Mouse (Mus musculus) forebrain, postnatal 0 days (tissue): ENCODE measurements at regions not wholly inside any gene's neighbourhood (a gene's known extent, or its start where the extent isn't known, plus 50 kb on each side); places are given as distances from the start of the nearest gene placed in this dataset.

Source experiments
- ATAC-seq: fragments of 200-750 bp; cut with Nextera tagmentation; 2 replicates; pipeline ENCODE4 v1.8.0; 2017; ENCODE audit warnings: mild to moderate bottlenecking, moderate library complexity
- DNase-seq: peaks from one replicate; pipeline ENCODE4 v3.0.0-alpha.2; 2015
- H3K27ac ChIP-seq: fragments of 300-500 bp; sonication (generic); 2 replicates; pipeline ENCODE4 v1.5.1; 2014; ENCODE audit warnings: low read depth, mild to moderate bottlenecking, antibody characterized with exemption, low read length, moderate library complexity, mixed read lengths
- H3K27me3 ChIP-seq: fragments of 300-500 bp; sonication (generic); 2 replicates; pipeline ENCODE4 v1.6.1; 2014; ENCODE audit warnings: mild to moderate bottlenecking, low read length, mixed read lengths; ENCODE audit not compliant: insufficient read depth
- H3K36me3 ChIP-seq: fragments of 300-500 bp; sonication (generic); 2 replicates; pipeline ENCODE4 v1.6.1; 2014; ENCODE audit warnings: mild to moderate bottlenecking, moderate library complexity; ENCODE audit not compliant: insufficient read depth
- H3K4me1 ChIP-seq: fragments of 300-500 bp; sonication (generic); 2 replicates; pipeline ENCODE4 v1.6.1; 2014; ENCODE audit warnings: antibody characterized with exemption; ENCODE audit not compliant: insufficient read depth
- H3K4me2 ChIP-seq: fragments of 300-500 bp; sonication (generic); 2 replicates; pipeline ENCODE4 v1.6.1; 2014; ENCODE audit warnings: low read depth, mild to moderate bottlenecking, moderate library complexity
- H3K4me3 ChIP-seq: fragments of 300-500 bp; sonication (generic); 2 replicates; pipeline ENCODE4 v1.5.1; 2014; ENCODE audit warnings: low read depth, low read length, mixed read lengths
- H3K9ac ChIP-seq: fragments of 300-500 bp; sonication (generic); 2 replicates; pipeline ENCODE4 v1.6.1; 2014; ENCODE audit warnings: mild to moderate bottlenecking
- H3K9me3 ChIP-seq: fragments of 300-500 bp; sonication (generic); 2 replicates; pipeline ENCODE4 v1.6.1; 2016; ENCODE audit warnings: low read length
- CTCF ChIP-seq: sonication (generic); IDR thresholded peaks from 2 replicates; pipeline ENCODE4 v1.5.1; 2016; ENCODE audit warnings: antibody characterized with exemption, control low read depth, low read depth
- WGBS: fragments of 180-500 bp; shearing (Covaris S2); extraction: QIAGEN DNeasy Blood & Tissue Kit; methylation state at CpG from one replicate; pipeline ENCODE4 v1.1.7; 2014; 5-methylcytosine and 5-hydroxymethylcytosine counted together

DNA sequence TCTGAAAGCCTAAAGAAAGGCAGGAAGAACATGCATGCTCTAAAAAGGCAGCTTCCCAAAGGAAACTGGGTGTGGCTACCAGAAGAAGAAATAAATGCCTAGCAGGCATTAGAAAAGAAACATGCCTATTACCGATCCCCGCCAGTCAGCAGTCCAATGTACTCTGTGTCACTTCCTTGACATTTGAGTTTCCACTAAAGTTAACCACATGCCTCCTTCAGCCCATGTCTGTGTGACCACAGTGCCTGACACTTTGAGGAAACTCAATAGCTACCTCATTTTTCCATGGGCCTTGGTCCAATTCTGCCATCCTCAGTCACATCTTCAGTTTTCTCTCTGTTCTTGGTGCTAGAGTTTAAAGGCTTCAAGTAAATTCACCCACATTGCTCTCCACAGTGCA, 233.7 kb upstream of the Isx start:
- DNase-seq = no peak
- no peak for ATAC-seq
- Histone ChIP-seq H3K4me3 (no peak overlapping the region), H3K4me1 (no peaks in the 10 kb centered on the region), H3K9me3 (no peaks in the 10 kb centered on the region), H3K36me3 (no peaks in the 10 kb centered on the region), H3K9ac (no peak overlapping the region), H3K27me3 (no peaks in the 10 kb centered on the region), H3K27ac (no peak overlapping the region), H3K4me2 (no peak overlapping the region)
- no peak for TF ChIP-seq CTCF
- WGBS = 93% methylated on average over 2 of the region's 2 CpGs

DNA sequence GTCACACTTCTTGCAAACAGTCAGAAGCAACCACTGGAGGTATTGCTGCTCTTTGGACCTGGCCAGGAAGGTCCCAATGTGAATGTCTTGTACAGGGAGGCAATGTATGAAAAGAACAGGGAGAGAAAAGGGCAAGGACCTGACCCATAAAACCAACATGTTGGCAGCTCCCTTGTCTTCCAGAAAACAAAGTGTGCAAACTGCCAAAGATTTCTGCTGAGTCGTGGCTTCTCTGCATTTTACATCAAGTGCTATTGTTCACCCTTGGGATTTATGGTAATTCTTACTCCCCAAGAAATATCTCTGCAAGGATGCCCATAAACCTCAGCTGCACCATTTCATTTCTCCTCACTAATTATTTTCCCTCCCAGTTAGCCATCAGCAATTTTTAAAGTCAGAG, 232.3 kb upstream of the Isx start:
- ATAC-seq (no peak), DNase-seq (no peak)
- no peaks in the 10 kb centered on the region for H3K9me3 ChIP-seq
- no peak for TF ChIP-seq CTCF
- no peaks in the 10 kb centered on the region for H3K36me3 ChIP-seq
- H3K4me2 ChIP-seq = no peak overlapping the region
- no peak overlapping the region for H3K4me3 ChIP-seq
- no peaks in the 10 kb centered on the region for H3K4me1 ChIP-seq
- H3K27ac ChIP-seq = no peak overlapping the region
- no peak overlapping the region for H3K9ac ChIP-seq
- 18% methylated on average over 1 of the region's 1 CpGs for WGBS
- no peaks in the 10 kb centered on the region for H3K27me3 ChIP-seq

DNA sequence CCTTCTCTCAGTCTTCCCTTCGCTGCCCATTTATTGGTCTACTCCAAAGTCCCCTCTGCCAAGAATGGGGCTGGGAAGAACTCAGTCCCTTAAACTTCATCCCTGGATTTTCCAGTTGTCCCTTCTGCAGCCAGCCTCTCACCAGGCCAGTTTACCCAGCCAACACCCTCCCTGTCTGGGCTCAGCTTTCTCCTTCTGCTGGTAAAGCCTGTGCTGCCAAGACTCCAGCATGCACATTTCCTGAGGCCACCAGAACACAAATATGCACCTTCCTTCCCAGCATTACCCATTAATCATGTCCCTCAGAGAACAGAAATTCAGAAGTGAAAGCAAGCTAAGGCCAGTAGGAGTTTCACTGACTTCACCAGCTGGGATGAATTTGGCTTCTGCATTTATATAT, 213.0 kb upstream of the Isx start:
- Histone ChIP-seq H3K4me2 (no peak overlapping the region), H3K27me3 (no peaks in the 10 kb centered on the region), H3K4me1 (no peaks in the 10 kb centered on the region), H3K27ac (no peak overlapping the region), H3K9ac (no peak overlapping the region), H3K36me3 (no peaks in the 10 kb centered on the region), H3K9me3 (no peaks in the 10 kb centered on the region), H3K4me3 (no peak overlapping the region)
- no peak for TF ChIP-seq CTCF
- DNase-seq (no peak), ATAC-seq (no peak)
- WGBS = 94% methylated on average over 1 of the region's 1 CpGs

DNA sequence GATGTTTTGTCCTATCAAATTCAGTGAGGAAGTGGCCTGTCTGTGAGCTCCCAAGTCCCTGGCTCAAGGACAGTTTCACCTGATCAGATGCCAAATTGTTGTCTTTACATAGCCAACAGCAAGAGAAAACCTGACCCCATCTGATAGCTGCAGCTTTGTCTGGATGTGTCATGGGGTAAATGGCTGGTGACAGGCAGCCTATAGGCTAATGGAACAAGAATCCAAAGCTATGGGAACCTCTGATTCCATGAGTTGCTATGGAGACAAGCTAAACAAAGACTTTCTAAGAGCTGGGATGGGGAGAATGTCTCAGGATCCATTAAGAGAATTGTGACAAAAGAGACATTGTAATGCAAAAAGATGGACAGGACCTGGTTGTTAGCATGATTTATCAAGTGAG, 184.6 kb upstream of the Isx start:
- Histone ChIP-seq H3K27ac (no peak overlapping the region), H3K9me3 (no peaks in the 10 kb centered on the region), H3K4me2 (no peak overlapping the region), H3K4me1 (no peaks in the 10 kb centered on the region), H3K9ac (no peak overlapping the region), H3K4me3 (no peak overlapping the region), H3K36me3 (no peaks in the 10 kb centered on the region), H3K27me3 (no peaks in the 10 kb centered on the region)
- ATAC-seq (peak; percentile 50), DNase-seq (no peak)
- no peak for TF ChIP-seq CTCF

DNA sequence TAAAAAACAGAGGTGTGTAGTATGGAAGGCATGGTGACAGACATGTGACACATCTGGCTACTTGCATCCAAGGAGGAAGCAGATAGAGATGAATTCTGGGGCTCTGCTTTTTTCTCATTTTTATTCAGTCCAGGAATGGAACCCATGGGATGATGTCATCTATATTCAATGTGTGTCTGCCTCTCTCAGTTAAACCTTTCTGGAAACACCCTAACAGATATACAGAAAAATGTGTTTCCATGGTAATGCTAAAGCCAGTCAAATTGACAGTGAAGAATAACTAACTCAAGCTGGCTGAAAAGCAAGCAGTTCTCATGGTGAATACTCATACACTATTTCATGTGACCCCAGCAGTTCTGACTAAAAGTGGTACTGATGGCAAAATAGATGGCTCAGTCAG, 177.0 kb upstream of the Isx start:
- no peak overlapping the region for H3K27ac ChIP-seq
- no peak overlapping the region for H3K4me2 ChIP-seq
- TF ChIP-seq CTCF = no peak
- no peak overlapping the region for H3K4me3 ChIP-seq
- no peaks in the 10 kb centered on the region for H3K27me3 ChIP-seq
- H3K9me3 ChIP-seq = no peaks in the 10 kb centered on the region
- no peak overlapping the region for H3K9ac ChIP-seq
- no peaks in the 10 kb centered on the region for H3K36me3 ChIP-seq
- ATAC-seq (peak; percentile 95), DNase-seq (peak; percentile 30)
- H3K4me1 ChIP-seq = no peaks in the 10 kb centered on the region

DNA sequence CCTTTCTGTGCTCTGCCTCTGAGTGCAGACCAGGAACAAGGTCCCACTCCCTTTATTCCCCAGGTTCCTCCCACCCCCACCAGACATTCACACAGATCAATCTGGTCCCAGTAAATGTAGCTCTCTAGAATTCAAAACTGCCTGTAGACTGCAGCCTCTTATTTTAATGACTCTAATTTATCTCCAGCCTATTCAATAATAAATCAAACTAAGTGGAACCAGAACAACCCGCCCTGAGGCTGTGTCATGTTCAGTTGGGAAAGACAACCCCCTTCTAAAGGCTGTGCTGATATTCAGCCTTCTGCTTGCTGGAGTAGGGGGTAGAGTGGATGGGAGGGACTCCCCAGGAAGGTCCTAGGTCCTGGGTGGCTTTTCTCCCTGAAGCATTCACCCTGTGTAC, 175.7 kb upstream of the Isx start:
- no peak overlapping the region for H3K4me2 ChIP-seq
- no peaks in the 10 kb centered on the region for H3K36me3 ChIP-seq
- no peak for DNase-seq
- WGBS = 80% methylated on average over 1 of the region's 1 CpGs
- no peak overlapping the region for H3K9ac ChIP-seq
- no peak overlapping the region for H3K4me3 ChIP-seq
- no peaks in the 10 kb centered on the region for H3K27me3 ChIP-seq
- TF ChIP-seq CTCF = no peak
- H3K9me3 ChIP-seq = no peaks in the 10 kb centered on the region
- H3K27ac ChIP-seq = no peak overlapping the region
- no peak for ATAC-seq
- H3K4me1 ChIP-seq = no peaks in the 10 kb centered on the region

DNA sequence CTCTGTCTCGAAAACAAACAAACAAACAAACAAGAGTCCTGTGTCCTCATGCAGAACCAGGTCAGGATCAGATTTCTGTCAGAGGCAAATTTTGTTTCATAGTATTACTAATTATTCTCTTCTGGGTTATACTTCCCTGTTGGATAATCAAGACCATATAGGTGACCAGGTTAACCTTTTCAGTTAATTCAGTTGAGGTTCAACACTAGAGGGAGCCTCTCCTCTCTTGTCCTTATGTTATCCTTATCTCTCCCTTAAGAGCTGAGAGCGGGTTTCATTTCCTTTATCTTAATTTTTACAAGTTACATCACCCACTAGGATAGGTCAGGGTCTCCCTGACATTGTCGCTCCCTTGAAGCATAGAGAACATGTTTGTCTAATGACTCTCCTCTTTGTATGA, 160.4 kb upstream of the Isx start:
- Histone ChIP-seq H3K36me3 (no peaks in the 10 kb centered on the region), H3K27ac (no peak overlapping the region), H3K9ac (no peak overlapping the region), H3K27me3 (no peaks in the 10 kb centered on the region), H3K4me3 (no peak overlapping the region), H3K4me2 (no peak overlapping the region), H3K9me3 (no peaks in the 10 kb centered on the region), H3K4me1 (no peaks in the 10 kb centered on the region)
- no peak for DNase-seq
- ATAC-seq = no peak
- 81% methylated on average over 3 of the region's 3 CpGs for WGBS
- TF ChIP-seq CTCF = 0 out of 2 replicates have a peak, but pooled peaks have one; percentile 9

DNA sequence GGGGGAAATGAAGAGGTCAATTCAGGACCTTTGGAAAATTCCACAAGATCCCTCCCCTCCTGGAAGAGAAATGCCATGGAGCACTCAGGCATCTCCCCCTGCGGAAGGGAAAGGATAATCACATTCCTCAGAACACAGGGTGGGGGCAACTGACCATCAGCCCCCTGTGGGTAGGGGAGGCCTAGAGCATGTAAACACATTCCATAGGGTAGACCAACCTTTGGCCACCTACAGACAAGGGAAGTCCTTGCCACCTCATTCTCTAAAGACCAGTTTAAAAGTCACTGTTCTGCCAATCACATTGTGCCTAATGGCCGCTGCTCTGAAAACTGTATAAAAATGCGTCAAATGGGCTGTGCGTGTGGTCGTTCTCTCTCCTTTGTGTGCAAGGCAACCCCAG, 156.9 kb upstream of the Isx start:
- H3K27ac ChIP-seq = no peak overlapping the region
- H3K4me3 ChIP-seq = no peak overlapping the region
- no peak overlapping the region for H3K4me2 ChIP-seq
- no peaks in the 10 kb centered on the region for H3K36me3 ChIP-seq
- DNase-seq (no peak), ATAC-seq (no peak)
- H3K4me1 ChIP-seq = no peaks in the 10 kb centered on the region
- no peak for TF ChIP-seq CTCF
- H3K9ac ChIP-seq = no peak overlapping the region
- H3K9me3 ChIP-seq = no peaks in the 10 kb centered on the region
- WGBS = 53% methylated on average over 5 of the region's 5 CpGs
- H3K27me3 ChIP-seq = no peaks in the 10 kb centered on the region
